Mouse (Mus musculus) limb, embryonic 14.5 days (tissue): ENCODE data around the gene Lamtor2. TPM values are rescaled to one million over a fixed set of nuclear protein-coding genes. Genes with fewer than 3 reads are reported as not detected.

Experiments used
- ATAC-seq: fragments of 200-750 bp; cut with Nextera tagmentation; 2 replicates; pipeline ENCODE4 v1.8.0; 2017; ENCODE audit warnings: low read depth, moderate number of reproducible peaks, moderate TSS enrichment; ENCODE audit not compliant: low FRiP score
- DNase-seq: peaks from one replicate; pipeline ENCODE4 v3.0.0-alpha.2; 2015; ENCODE audit warnings: low spot score
- H3K27ac ChIP-seq: fragments of 300-500 bp; sonication (generic); replicated peaks from 2 replicates; pipeline ENCODE4 v1.5.1; 2014; ENCODE audit warnings: low read depth, mild to moderate bottlenecking, low read length, moderate library complexity, mixed read lengths
- H3K27me3 ChIP-seq: fragments of 300-500 bp; sonication (generic); 2 replicates; pipeline ENCODE4 v1.6.1; 2014; ENCODE audit warnings: low read length, mixed read lengths; ENCODE audit not compliant: control insufficient read depth, insufficient read depth
- H3K36me3 ChIP-seq: fragments of 300-500 bp; sonication (generic); 2 replicates; pipeline ENCODE4 v1.6.1; 2014; ENCODE audit warnings: mild to moderate bottlenecking, low read length, moderate library complexity, mixed read lengths; ENCODE audit not compliant: control insufficient read depth, insufficient read depth
- H3K4me1 ChIP-seq: fragments of 300-500 bp; sonication (generic); 2 replicates; pipeline ENCODE4 v1.6.1; 2014; ENCODE audit warnings: antibody characterized with exemption, low read length, mixed read lengths; ENCODE audit not compliant: control insufficient read depth, insufficient read depth
- H3K4me2 ChIP-seq: fragments of 300-500 bp; sonication (generic); replicated peaks from 2 replicates; pipeline ENCODE4 v1.6.1; 2014; ENCODE audit warnings: low read depth, mild to moderate bottlenecking, low read length, moderate library complexity; ENCODE audit not compliant: severe bottlenecking
- H3K4me3 ChIP-seq: fragments of 300-500 bp; sonication (generic); replicated peaks from 2 replicates; pipeline ENCODE4 v1.5.1; 2014; ENCODE audit warnings: low read length
- H3K9ac ChIP-seq: fragments of 300-500 bp; sonication (generic); 2 replicates; pipeline ENCODE4 v1.6.1; 2014; ENCODE audit warnings: mild to moderate bottlenecking, low read depth, low read length, moderate library complexity; ENCODE audit not compliant: severe bottlenecking
- H3K9me3 ChIP-seq: fragments of 300-500 bp; sonication (generic); 2 replicates; pipeline ENCODE4 v1.6.1; 2016; ENCODE audit warnings: low read length; ENCODE audit not compliant: control insufficient read depth
- POLR2A ChIP-seq: fragments of 200-500 bp; IDR thresholded peaks from 2 replicates; pipeline ENCODE4 v1.8.0; 2012; ENCODE audit warnings: inconsistent platforms, mild to moderate bottlenecking, moderate library complexity, borderline replicate concordance; ENCODE audit not compliant: insufficient read depth, insufficient read length; ENCODE audit errors: extremely low read depth
- WGBS: fragments of 180-500 bp; shearing (Covaris S2); extraction: QIAGEN DNeasy Blood & Tissue Kit; methylation state at CpG from one replicate; pipeline ENCODE4 v1.1.7; 2014; 5-methylcytosine and 5-hydroxymethylcytosine counted together
- microRNA counts: library from miRNA; unstranded; fragments of <30 nt; microRNA quantifications from one replicate; lab custom pipeline; 2016
- microRNA-seq: library from miRNA; unstranded; fragments of <30 nt; microRNA quantifications from one replicate; pipeline ENCODE4, GENCODE M21; 2016
- polyA plus RNA-seq, 2 experiments: library from polyadenylated mRNA; depleted of rRNA in 1 of 2; stranded (reverse) in 1 of 2; unstranded in 1 of 2; fragments of >200 nt; fragmentation: Nextera tagmentation in 1 of 2; extraction: Ambion mirVana in 1 of 2; gene quantifications; 2 replicates each; pipeline versions ENCODE4 v1.2.1 to v1.2.3; 2012 to 2014

Lamtor2 gene
- polyA plus RNA-seq, 2 experiments, result 100 to 117 TPM

DNA sequence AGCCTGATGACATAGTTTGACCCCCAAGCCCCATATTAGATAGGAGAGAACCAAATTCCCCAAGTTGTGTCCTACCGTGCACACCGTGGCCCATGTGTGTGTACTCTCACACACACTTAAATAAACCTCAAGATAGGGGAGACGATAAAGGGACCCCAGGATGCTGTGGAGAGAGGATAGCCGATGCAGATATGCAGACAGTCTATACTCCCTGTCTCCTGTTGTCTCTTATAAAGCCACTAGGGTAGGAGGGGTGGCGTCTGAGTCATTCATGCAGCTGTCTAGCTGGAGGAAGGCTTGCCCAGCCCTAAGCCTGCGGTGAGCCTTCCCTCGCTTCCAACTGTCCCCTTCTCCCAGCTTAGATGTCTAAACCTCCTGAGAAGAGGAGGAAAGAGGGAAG, 52.8 kb downstream of the Lamtor2 start:
- TF ChIP-seq POLR2A, result no peak
- no peak for DNase-seq
- Histone ChIP-seq H3K27me3 (no peaks in the 10 kb centered on the region), H3K36me3 (peaks cover 19% of the 10 kb centered on the region), H3K4me2 (peak overlapping the region; percentile 90), H3K4me3 (no peak overlapping the region), H3K9me3 (no peaks in the 10 kb centered on the region), H3K27ac (no peak overlapping the region), H3K9ac (no peak overlapping the region), H3K4me1 (peaks cover 45% of the 10 kb centered on the region)
- 85% methylated on average over 7 of the region's 7 CpGs for WGBS
- ATAC-seq, result no peak

MicroRNAs encoded within 50 kb of the gene (microRNA counts, 519-probe panel; counts per million panel counts)
- microRNA mmu-miR-1905 (lab: Ali Mortazavi, UCI), result not detected

Small RNA genes within 50 kb of the gene (microRNA-seq; reads per million reads assigned to microRNA genes)
- gene Mir1905, result not detected

Other genes with a start within 250 kb of the Lamtor2 start
- gene Glmp, start 228.1 kb downstream of the Lamtor2 start, polyA plus RNA-seq (2012; rRNA removed), result 131 and 152 TPM in 2 replicates
- gene Glmp, start 228.1 kb downstream of the Lamtor2 start, polyA plus RNA-seq (2014; fragmentation: Nextera tagmentation; extraction: Ambion mirVana), result 127 and 130 TPM in 2 replicates
- gene Tmem79, start 216.9 kb downstream of the Lamtor2 start, polyA plus RNA-seq (2012; rRNA removed), result 14.3 and 14.4 TPM in 2 replicates
- gene Tmem79, start 216.9 kb downstream of the Lamtor2 start, polyA plus RNA-seq (2014; fragmentation: Nextera tagmentation; extraction: Ambion mirVana), result 19.2 and 22.3 TPM in 2 replicates
- gene Smg5, start 216.8 kb downstream of the Lamtor2 start, polyA plus RNA-seq (2012; rRNA removed), result 83.3 and 88.1 TPM in 2 replicates
- gene Smg5, start 216.8 kb downstream of the Lamtor2 start, polyA plus RNA-seq (2014; fragmentation: Nextera tagmentation; extraction: Ambion mirVana), result 33.8 and 40.1 TPM in 2 replicates
- gene Paqr6, start 188.5 kb downstream of the Lamtor2 start, polyA plus RNA-seq (2012; rRNA removed), result 15.9 and 17.2 TPM in 2 replicates
- 13.9 and 15.1 TPM in 2 replicates for gene Paqr6, start 188.5 kb downstream of the Lamtor2 start, polyA plus RNA-seq (2014; fragmentation: Nextera tagmentation; extraction: Ambion mirVana)
- gene Bglap3, start 180.3 kb downstream of the Lamtor2 start, polyA plus RNA-seq (2012; rRNA removed), result 2.0 and 2.2 TPM in 2 replicates
- gene Bglap3, start 180.3 kb downstream of the Lamtor2 start, polyA plus RNA-seq (2014; fragmentation: Nextera tagmentation; extraction: Ambion mirVana), result 1.7 and 2.5 TPM in 2 replicates
- 0.52 and 0.60 TPM in 2 replicates for gene Bglap2, start 174.4 kb downstream of the Lamtor2 start, polyA plus RNA-seq (2012; rRNA removed)
- gene Bglap2, start 174.4 kb downstream of the Lamtor2 start, polyA plus RNA-seq (2014; fragmentation: Nextera tagmentation; extraction: Ambion mirVana), result 0.77 and 1.9 TPM in 2 replicates
- 0.94 and 1.00 TPM in 2 replicates for gene Bglap, start 168.6 kb downstream of the Lamtor2 start, polyA plus RNA-seq (2012; rRNA removed)
- 1.7 and 3.1 TPM in 2 replicates for gene Bglap, start 168.6 kb downstream of the Lamtor2 start, polyA plus RNA-seq (2014; fragmentation: Nextera tagmentation; extraction: Ambion mirVana)
- gene Pmf1, start 142.7 kb downstream of the Lamtor2 start, polyA plus RNA-seq (2012; rRNA removed), result 99.9 and 108 TPM in 2 replicates
- 109 and 114 TPM in 2 replicates for gene Pmf1, start 142.7 kb downstream of the Lamtor2 start, polyA plus RNA-seq (2014; fragmentation: Nextera tagmentation; extraction: Ambion mirVana)
- gene Slc25a44, start 127.9 kb downstream of the Lamtor2 start, polyA plus RNA-seq (2012; rRNA removed), result 21.2 and 24.0 TPM in 2 replicates
- 18.0 and 19.1 TPM in 2 replicates for gene Slc25a44, start 127.9 kb downstream of the Lamtor2 start, polyA plus RNA-seq (2014; fragmentation: Nextera tagmentation; extraction: Ambion mirVana)
- 13.5 and 16.0 TPM in 2 replicates for gene Sema4a, start 91.9 kb downstream of the Lamtor2 start, polyA plus RNA-seq (2012; rRNA removed)
- gene Sema4a, start 91.9 kb downstream of the Lamtor2 start, polyA plus RNA-seq (2014; fragmentation: Nextera tagmentation; extraction: Ambion mirVana), result 12.9 and 14.4 TPM in 2 replicates
- gene Lmna, start 43.1 kb downstream of the Lamtor2 start, polyA plus RNA-seq (2012; rRNA removed), result 238 and 364 TPM in 2 replicates
- 378 and 402 TPM in 2 replicates for gene Lmna, start 43.1 kb downstream of the Lamtor2 start, polyA plus RNA-seq (2014; fragmentation: Nextera tagmentation; extraction: Ambion mirVana)
- gene Mex3a, start 20.7 kb downstream of the Lamtor2 start, polyA plus RNA-seq (2012; rRNA removed), result 49.3 and 60.8 TPM in 2 replicates
- gene Mex3a, start 20.7 kb downstream of the Lamtor2 start, polyA plus RNA-seq (2014; fragmentation: Nextera tagmentation; extraction: Ambion mirVana), result 26.7 and 33.1 TPM in 2 replicates
- gene Rab25, start 4.8 kb downstream of the Lamtor2 start, polyA plus RNA-seq (2012; rRNA removed), result 27.0 and 35.0 TPM in 2 replicates
- gene Rab25, start 4.8 kb downstream of the Lamtor2 start, polyA plus RNA-seq (2014; fragmentation: Nextera tagmentation; extraction: Ambion mirVana), result 52.7 and 70.4 TPM in 2 replicates
- gene Ubqln4, start 684 bp upstream of the Lamtor2 start, polyA plus RNA-seq (2012; rRNA removed), result 90.4 and 112 TPM in 2 replicates
- gene Ubqln4, start 684 bp upstream of the Lamtor2 start, polyA plus RNA-seq (2014; fragmentation: Nextera tagmentation; extraction: Ambion mirVana), result 52.5 and 57.8 TPM in 2 replicates
- 422 and 466 TPM in 2 replicates for gene Ssr2, start 22.8 kb upstream of the Lamtor2 start, polyA plus RNA-seq (2012; rRNA removed)
- 307 and 325 TPM in 2 replicates for gene Ssr2, start 22.8 kb upstream of the Lamtor2 start, polyA plus RNA-seq (2014; fragmentation: Nextera tagmentation; extraction: Ambion mirVana)
- 81.9 and 105 TPM in 2 replicates for gene Arhgef2, start 52.9 kb upstream of the Lamtor2 start, polyA plus RNA-seq (2012; rRNA removed)
- 84.7 and 94.8 TPM in 2 replicates for gene Arhgef2, start 52.9 kb upstream of the Lamtor2 start, polyA plus RNA-seq (2014; fragmentation: Nextera tagmentation; extraction: Ambion mirVana)
- not detected in 2 replicates for gene Rxfp4, start 100.1 kb upstream of the Lamtor2 start, polyA plus RNA-seq (2012; rRNA removed)
- 0.15 TPM in 1 of 2 replicates, not detected in the other for gene Rxfp4, start 100.1 kb upstream of the Lamtor2 start, polyA plus RNA-seq (2014; fragmentation: Nextera tagmentation; extraction: Ambion mirVana)
- gene Khdc4, start 132.7 kb upstream of the Lamtor2 start, polyA plus RNA-seq (2012; rRNA removed), result 144 and 167 TPM in 2 replicates
- 78.0 and 89.1 TPM in 2 replicates for gene Khdc4, start 132.7 kb upstream of the Lamtor2 start, polyA plus RNA-seq (2014; fragmentation: Nextera tagmentation; extraction: Ambion mirVana)
- 46.8 and 47.4 TPM in 2 replicates for gene Rit1, start 163.8 kb upstream of the Lamtor2 start, polyA plus RNA-seq (2012; rRNA removed)
- gene Rit1, start 163.8 kb upstream of the Lamtor2 start, polyA plus RNA-seq (2014; fragmentation: Nextera tagmentation; extraction: Ambion mirVana), result 62.4 and 64.3 TPM in 2 replicates
- gene Syt11, start 222.1 kb upstream of the Lamtor2 start, polyA plus RNA-seq (2012; rRNA removed), result 15.3 and 17.5 TPM in 2 replicates
- gene Syt11, start 222.1 kb upstream of the Lamtor2 start, polyA plus RNA-seq (2014; fragmentation: Nextera tagmentation; extraction: Ambion mirVana), result 13.9 and 20.8 TPM in 2 replicates